Mouse (Mus musculus): ENCODE measurements at regions not wholly inside any gene's neighbourhood (a gene's known extent, or its start where the extent isn't known, plus 50 kb on each side); places are given as distances from the start of the nearest gene placed in this dataset.

DNA sequence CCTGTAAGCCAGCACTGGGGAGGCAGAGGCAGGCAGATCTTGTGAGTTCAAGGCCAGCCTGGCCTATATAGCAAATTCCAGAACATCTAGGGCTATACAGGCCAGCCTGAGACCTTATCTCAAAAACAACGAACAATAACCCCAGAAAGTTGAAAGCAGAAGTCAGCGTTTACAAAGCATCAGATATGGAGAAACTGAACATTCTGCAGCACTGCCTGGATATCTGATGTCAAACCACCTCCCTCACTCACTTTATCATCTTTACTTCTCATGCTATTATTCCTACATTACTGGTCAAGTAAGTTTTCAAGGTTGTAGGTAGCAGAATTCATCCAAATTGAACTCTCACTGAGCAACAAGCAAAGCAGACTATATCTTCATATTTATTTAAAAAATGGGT is 135.0 kb downstream of the Zfp706 start:
- Histone ChIP-seq H3K27ac (no peak overlapping the region), H3K4me3 (replicated peaks; ENCODE audit: low read depth, low read length) (no peak overlapping the region), H3K9ac (ENCODE audit: low read depth, low read length) (no peak overlapping the region), H3K4me1 (replicated peaks; ENCODE audit: insufficient read depth, low read length) (peaks cover 9% of the 10 kb centered on the region), H3K4me2 (ENCODE audit: low read length) (no peak overlapping the region), H3K36me3 (ENCODE audit: insufficient read depth, low read length) (no peaks in the 10 kb centered on the region), H3K27me3 (ENCODE audit: insufficient read depth, low read length) (no peaks in the 10 kb centered on the region), H3K9me3 (replicated peaks; ENCODE audit: low read length) (no peaks in the 10 kb centered on the region)
- no peak for TF ChIP-seq CTCF (IDR thresholded peaks at IDR 0.05; ENCODE audit: low read depth)
- WGBS = 71% methylated on average over 2 of the region's 2 CpGs
- DNase-seq (ENCODE audit: low spot score) (no peak), ATAC-seq (replicated peaks; ENCODE audit: low FRiP score, low read depth) (no peak)

DNA sequence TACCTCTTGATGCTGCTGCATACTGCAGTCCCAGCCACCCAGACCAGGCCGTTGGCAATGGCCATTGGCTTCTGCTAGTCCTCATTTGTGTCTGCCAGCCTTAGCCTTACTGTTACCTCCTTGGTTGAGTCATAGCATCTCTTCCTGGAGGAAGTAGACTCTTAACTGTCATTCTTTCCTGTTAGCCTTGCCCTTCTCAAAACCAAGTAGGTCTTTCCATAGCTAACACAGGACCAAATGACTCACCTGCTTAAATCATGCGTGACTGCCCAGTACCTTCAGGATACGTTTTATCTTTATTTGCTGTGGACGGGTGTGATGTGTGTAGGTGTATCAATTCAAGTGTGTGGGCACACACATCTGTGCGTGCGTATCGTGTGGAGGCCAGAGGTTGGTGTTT is 136.9 kb downstream of the Zfp706 start:
- Histone ChIP-seq H3K4me2 (ENCODE audit: low read length) (no peak overlapping the region), H3K27me3 (ENCODE audit: insufficient read depth, low read length) (no peaks in the 10 kb centered on the region), H3K9me3 (replicated peaks; ENCODE audit: low read length) (no peaks in the 10 kb centered on the region), H3K4me3 (replicated peaks; ENCODE audit: low read depth, low read length) (no peak overlapping the region), H3K9ac (ENCODE audit: low read depth, low read length) (no peak overlapping the region), H3K27ac (no peak overlapping the region), H3K36me3 (ENCODE audit: insufficient read depth, low read length) (no peaks in the 10 kb centered on the region), H3K4me1 (replicated peaks; ENCODE audit: insufficient read depth, low read length) (peaks cover 9% of the 10 kb centered on the region)
- ATAC-seq (replicated peaks; ENCODE audit: low FRiP score, low read depth) = no peak
- WGBS = 83% methylated on average over 7 of the region's 7 CpGs
- no peak for DNase-seq (ENCODE audit: low spot score)
- TF ChIP-seq CTCF (IDR thresholded peaks at IDR 0.05; ENCODE audit: low read depth) = no peak

DNA sequence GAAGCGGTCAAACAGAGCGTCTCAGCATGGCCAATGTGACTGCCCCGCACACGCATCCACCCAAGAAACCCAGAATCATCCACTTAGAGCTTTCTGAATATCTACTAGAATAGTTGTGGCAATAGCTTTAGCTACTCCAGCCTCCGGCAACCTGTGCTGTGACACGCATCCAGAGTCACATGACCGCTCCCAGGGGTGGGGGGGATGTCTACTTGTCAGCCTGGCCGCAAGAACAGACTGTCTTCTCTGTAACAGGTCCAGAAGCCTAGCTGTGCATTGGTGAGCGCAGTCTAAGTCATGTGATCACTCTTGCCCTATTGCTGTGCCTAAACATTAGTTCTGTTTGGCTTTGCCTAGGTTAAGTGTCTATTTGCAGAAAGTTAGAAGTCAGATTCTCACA is 137.5 kb downstream of the Zfp706 start:
- WGBS = 91% methylated on average over 9 of the region's 9 CpGs
- Histone ChIP-seq H3K27me3 (ENCODE audit: insufficient read depth, low read length) (no peaks in the 10 kb centered on the region), H3K9me3 (replicated peaks; ENCODE audit: low read length) (no peaks in the 10 kb centered on the region), H3K4me2 (ENCODE audit: low read length) (no peak overlapping the region), H3K36me3 (ENCODE audit: insufficient read depth, low read length) (no peaks in the 10 kb centered on the region), H3K27ac (no peak overlapping the region), H3K4me1 (replicated peaks; ENCODE audit: insufficient read depth, low read length) (peaks cover 9% of the 10 kb centered on the region), H3K4me3 (replicated peaks; ENCODE audit: low read depth, low read length) (no peak overlapping the region), H3K9ac (ENCODE audit: low read depth, low read length) (no peak overlapping the region)
- TF ChIP-seq CTCF (IDR thresholded peaks at IDR 0.05; ENCODE audit: low read depth) = no peak
- DNase-seq (ENCODE audit: low spot score) (no peak), ATAC-seq (replicated peaks; ENCODE audit: low FRiP score, low read depth) (no peak)

DNA sequence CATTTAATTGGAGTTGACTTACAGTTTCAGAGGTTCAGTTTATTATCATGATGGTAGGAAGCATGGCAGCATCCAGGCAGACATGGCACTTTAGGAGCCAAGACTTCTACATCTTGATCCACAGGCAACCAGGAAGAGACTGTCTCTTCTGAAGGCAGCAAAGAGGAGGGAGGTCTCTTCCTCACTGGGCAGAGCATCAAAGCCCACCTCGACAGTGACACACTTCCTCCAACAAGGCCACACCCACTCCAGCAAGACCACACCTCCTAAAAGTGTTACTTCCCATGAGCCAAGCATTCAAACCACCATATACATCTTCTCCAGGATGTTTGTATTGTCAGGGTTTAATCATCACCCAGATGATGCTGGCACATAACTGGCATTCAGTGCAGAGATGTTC is 141.5 kb downstream of the Zfp706 start:
- DNase-seq (ENCODE audit: low spot score) = no peak
- Histone ChIP-seq H3K9me3 (replicated peaks; ENCODE audit: low read length) (no peaks in the 10 kb centered on the region), H3K9ac (ENCODE audit: low read depth, low read length) (no peak overlapping the region), H3K4me2 (ENCODE audit: low read length) (no peak overlapping the region), H3K4me1 (replicated peaks; ENCODE audit: insufficient read depth, low read length) (no peaks in the 10 kb centered on the region), H3K27me3 (ENCODE audit: insufficient read depth, low read length) (no peaks in the 10 kb centered on the region), H3K27ac (no peak overlapping the region), H3K36me3 (ENCODE audit: insufficient read depth, low read length) (no peaks in the 10 kb centered on the region), H3K4me3 (replicated peaks; ENCODE audit: low read depth, low read length) (no peak overlapping the region)
- TF ChIP-seq CTCF (IDR thresholded peaks at IDR 0.05; ENCODE audit: low read depth) = no peak
- 30% methylated on average over 1 of the region's 1 CpGs for WGBS
- ATAC-seq (replicated peaks; ENCODE audit: low FRiP score, low read depth) = no peak

DNA sequence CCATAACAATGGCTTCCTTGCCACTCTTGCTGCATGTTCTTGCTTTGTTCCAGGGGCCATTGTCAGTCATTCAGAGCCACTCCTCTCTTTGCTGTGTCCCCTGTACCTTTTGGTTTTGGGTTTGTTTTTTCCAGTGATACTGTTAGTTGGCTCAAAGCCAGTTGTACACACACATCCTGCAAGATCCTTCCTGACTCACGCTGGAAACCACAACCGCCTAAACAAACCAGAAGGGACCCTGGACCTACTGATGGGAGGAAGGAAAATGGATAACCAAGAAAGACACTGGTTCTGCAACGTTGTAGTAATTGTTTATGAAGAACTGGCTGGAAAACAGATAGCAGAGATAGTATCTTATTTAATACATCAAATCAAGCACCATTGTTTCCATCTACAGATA is 142.2 kb downstream of the Zfp706 start:
- Histone ChIP-seq H3K4me3 (replicated peaks; ENCODE audit: low read depth, low read length) (no peak overlapping the region), H3K9me3 (replicated peaks; ENCODE audit: low read length) (no peaks in the 10 kb centered on the region), H3K27me3 (ENCODE audit: insufficient read depth, low read length) (no peaks in the 10 kb centered on the region), H3K9ac (ENCODE audit: low read depth, low read length) (no peak overlapping the region), H3K4me1 (replicated peaks; ENCODE audit: insufficient read depth, low read length) (no peaks in the 10 kb centered on the region), H3K4me2 (ENCODE audit: low read length) (no peak overlapping the region), H3K36me3 (ENCODE audit: insufficient read depth, low read length) (no peaks in the 10 kb centered on the region), H3K27ac (no peak overlapping the region)
- 59% methylated on average over 3 of the region's 3 CpGs for WGBS
- DNase-seq (ENCODE audit: low spot score) = no peak
- no peak for ATAC-seq (replicated peaks; ENCODE audit: low FRiP score, low read depth)
- no peak for TF ChIP-seq CTCF (IDR thresholded peaks at IDR 0.05; ENCODE audit: low read depth)

DNA sequence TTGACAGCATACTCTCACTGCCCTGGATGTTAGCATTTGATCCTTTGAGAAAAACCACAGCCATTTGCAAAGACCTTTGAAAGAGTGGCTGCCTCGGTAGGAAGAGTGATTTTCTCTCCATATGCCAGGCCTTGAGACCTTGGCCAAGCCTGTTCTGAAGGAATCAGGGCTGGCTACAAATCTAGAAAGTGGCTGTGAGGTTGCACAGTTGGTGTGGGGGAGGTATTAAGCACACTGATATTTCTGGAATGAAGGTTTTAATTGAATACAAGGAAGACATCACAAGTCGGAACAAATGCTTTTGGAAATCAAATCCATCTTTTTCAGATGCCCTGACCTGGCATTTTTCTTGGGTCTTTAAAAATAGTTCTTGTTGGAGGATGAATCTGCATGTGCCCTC is 143.5 kb downstream of the Zfp706 start:
- no peak overlapping the region for H3K9ac ChIP-seq (ENCODE audit: low read depth, low read length)
- DNase-seq (ENCODE audit: low spot score) (no peak), ATAC-seq (replicated peaks; ENCODE audit: low FRiP score, low read depth) (no peak)
- no peaks in the 10 kb centered on the region for H3K9me3 ChIP-seq (replicated peaks; ENCODE audit: low read length)
- H3K36me3 ChIP-seq (ENCODE audit: insufficient read depth, low read length) = no peaks in the 10 kb centered on the region
- H3K27me3 ChIP-seq (ENCODE audit: insufficient read depth, low read length) = no peaks in the 10 kb centered on the region
- no peak overlapping the region for H3K4me3 ChIP-seq (replicated peaks; ENCODE audit: low read depth, low read length)
- no peak overlapping the region for H3K4me2 ChIP-seq (ENCODE audit: low read length)
- H3K27ac ChIP-seq = no peak overlapping the region
- no peak for TF ChIP-seq CTCF (IDR thresholded peaks at IDR 0.05; ENCODE audit: low read depth)
- 52% methylated on average over 2 of the region's 2 CpGs for WGBS
- H3K4me1 ChIP-seq (replicated peaks; ENCODE audit: insufficient read depth, low read length) = no peaks in the 10 kb centered on the region

DNA sequence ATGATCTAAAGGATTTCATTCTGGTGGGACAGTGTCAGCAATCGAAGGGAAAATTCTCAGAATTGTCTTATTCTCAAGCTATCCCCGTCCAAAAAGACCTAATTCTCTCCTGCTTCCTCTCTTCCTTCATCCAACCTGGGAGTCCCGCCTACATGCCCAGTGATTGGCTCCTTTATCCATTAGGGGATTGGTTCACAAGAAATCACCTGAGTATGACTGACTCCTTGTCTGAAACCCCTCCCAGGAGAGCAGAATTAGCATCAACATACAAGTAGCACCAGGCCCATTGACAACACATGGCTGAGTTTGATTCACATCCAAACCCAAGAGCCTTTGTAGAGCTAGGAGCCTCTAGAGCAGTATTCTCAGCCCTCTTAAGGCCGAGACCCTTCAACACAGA is 148.9 kb downstream of the Zfp706 start:
- no peak overlapping the region for H3K4me2 ChIP-seq (ENCODE audit: low read length)
- no peaks in the 10 kb centered on the region for H3K27me3 ChIP-seq (ENCODE audit: insufficient read depth, low read length)
- H3K9ac ChIP-seq (ENCODE audit: low read depth, low read length) = no peak overlapping the region
- no peak for DNase-seq (ENCODE audit: low spot score)
- 0 out of 2 replicates have a peak, but pooled peaks cover 10% of the 10 kb centered on the region for H3K4me1 ChIP-seq (replicated peaks; ENCODE audit: insufficient read depth, low read length)
- H3K27ac ChIP-seq = no peak overlapping the region
- no peak for ATAC-seq (replicated peaks; ENCODE audit: low FRiP score, low read depth)
- no peaks in the 10 kb centered on the region for H3K9me3 ChIP-seq (replicated peaks; ENCODE audit: low read length)
- no peaks in the 10 kb centered on the region for H3K36me3 ChIP-seq (ENCODE audit: insufficient read depth, low read length)
- TF ChIP-seq CTCF (IDR thresholded peaks at IDR 0.05; ENCODE audit: low read depth) = no peak
- WGBS = 84% methylated on average over 4 of the region's 4 CpGs
- H3K4me3 ChIP-seq (replicated peaks; ENCODE audit: low read depth, low read length) = no peak overlapping the region
